Mouse (Mus musculus): ENCODE measurements around the gene Edem1.

Gene Edem1

GRCm38 (mm10) chr6:108875344-108875743 lies 46.9 kb downstream of the Edem1 start:
- DNase-seq (ENCODE audit: low spot score): no peak

GRCm38 (mm10) chr6:108876052-108876451 lies 47.6 kb downstream of the Edem1 start:
- DNase-seq (ENCODE audit: low spot score): no peak

- no peak for DNase-seq (ENCODE audit: low spot score)
Observed at GRCm38 (mm10) chr6:108876486-108876885, 48.0 kb downstream of the Edem1 start.

- DNase-seq (ENCODE audit: low spot score): no peak
Observed at GRCm38 (mm10) chr6:108880368-108881013, 52.0 kb downstream of the Edem1 start.

- peak; percentile 44 for DNase-seq (ENCODE audit: low spot score)
Observed at GRCm38 (mm10) chr6:108881074-108881473, 52.6 kb downstream of the Edem1 start.

GRCm38 (mm10) chr6:108883826-108884225 lies 55.4 kb downstream of the Edem1 start:
- DNase-seq (ENCODE audit: low spot score): no peak

GRCm38 (mm10) chr6:108884603-108885002 lies 56.2 kb downstream of the Edem1 start:
- DNase-seq (ENCODE audit: low spot score): no peak

GRCm38 (mm10) chr6:108886346-108886745 lies 57.9 kb downstream of the Edem1 start:
- no peak for DNase-seq (ENCODE audit: low spot score)

- no peak for DNase-seq (ENCODE audit: low spot score)
Observed at GRCm38 (mm10) chr6:108892589-108892988, 64.1 kb downstream of the Edem1 start.

- no peak for DNase-seq (ENCODE audit: low spot score)
Observed at GRCm38 (mm10) chr6:108895129-108895528, 66.7 kb downstream of the Edem1 start.

- DNase-seq (ENCODE audit: low spot score): no peak
Observed at GRCm38 (mm10) chr6:108895976-108896375, 67.5 kb downstream of the Edem1 start.

GRCm38 (mm10) chr6:108896525-108897087 lies 68.2 kb downstream of the Edem1 start:
- no peak for DNase-seq (ENCODE audit: low spot score)

GRCm38 (mm10) chr6:108899231-108899630 lies 70.8 kb downstream of the Edem1 start:
- no peak for DNase-seq (ENCODE audit: low spot score)

- DNase-seq (ENCODE audit: low spot score): no peak
Observed at GRCm38 (mm10) chr6:108902124-108902523, 73.7 kb downstream of the Edem1 start.

GRCm38 (mm10) chr6:108903280-108903679 lies 74.8 kb downstream of the Edem1 start:
- DNase-seq (ENCODE audit: low spot score): no peak

GRCm38 (mm10) chr6:108906539-108906938 lies 78.1 kb downstream of the Edem1 start:
- no peak for DNase-seq (ENCODE audit: low spot score)

Data from testis, postnatal 10 days (tissue).